Mouse (Mus musculus) right cerebral cortex, postnatal 36 days (tissue): Measurements from ENCODE around the gene Ddx55.

Experiments
- DNase-seq, 2 experiments: peaks; one replicate each; pipeline ENCODE4 v3.0.0; 2022; ENCODE audit warnings: low spot score in 2 of 2, mixed read lengths in 1 of 2

Ddx55 gene

DNA sequence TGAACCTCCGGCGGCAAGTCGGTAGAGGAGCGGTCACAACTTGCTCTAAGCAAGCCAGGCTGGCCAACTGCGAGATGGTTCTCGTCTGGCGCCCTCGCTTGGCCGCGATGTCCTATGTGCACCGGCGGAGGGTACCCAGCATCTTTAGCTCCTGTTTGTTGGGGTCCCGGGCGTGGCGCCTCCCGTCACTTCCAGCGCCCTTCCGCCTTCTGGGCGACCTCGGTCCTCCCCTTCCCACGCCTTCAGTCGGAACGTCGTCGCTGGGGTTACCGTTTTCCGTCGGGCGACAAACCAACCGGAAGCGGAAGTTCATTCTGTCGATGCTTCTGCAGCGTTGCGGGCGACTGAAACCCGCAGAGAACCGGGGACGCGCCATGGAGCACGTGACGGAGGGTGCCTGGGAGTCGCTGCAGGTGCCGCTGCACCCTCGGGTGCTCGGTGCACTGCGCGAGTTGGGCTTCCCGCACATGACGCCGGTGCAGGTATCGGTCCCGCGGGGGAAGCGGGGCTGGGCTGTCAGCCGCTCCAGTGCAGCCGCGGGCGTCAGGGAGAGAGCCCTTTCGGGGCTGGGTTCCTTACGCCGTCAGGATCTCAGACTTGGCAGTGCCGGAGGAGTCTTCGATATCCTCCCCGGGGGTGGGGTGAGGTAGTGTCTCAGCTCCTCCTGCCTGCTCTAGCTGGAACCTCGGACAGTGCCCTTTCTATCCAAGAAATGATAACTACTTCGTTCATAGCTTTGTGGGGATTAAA, at the start of gene Ddx55:
Gene Ddx55, plus strand, starts transcription at position 307 of the 750 bp plus-strand sequence.
- DNase-seq, result peak; percentile 84 to 88

DNA sequence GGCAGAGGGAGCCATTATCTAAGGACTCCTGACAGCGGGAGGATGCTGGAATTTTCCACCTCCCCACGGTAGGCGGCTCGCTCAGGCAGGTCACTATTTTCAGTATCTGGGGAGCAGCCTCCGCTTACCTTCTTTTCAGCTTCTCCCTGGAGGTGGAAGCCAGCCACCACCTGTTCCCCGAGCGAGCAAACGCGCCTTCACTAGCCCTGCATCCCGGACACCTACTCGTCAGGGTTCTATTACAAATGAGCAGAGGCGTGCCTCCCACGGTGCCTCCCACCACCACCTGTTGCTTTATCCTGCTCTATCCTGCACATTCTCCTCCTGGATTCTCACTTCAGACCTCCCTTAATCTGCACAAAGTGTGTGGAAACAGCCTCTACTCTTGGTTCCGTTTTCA, 48.9 kb upstream of the Ddx55 start:
- DNase-seq, result peak; percentile 89 to 92

DNA sequence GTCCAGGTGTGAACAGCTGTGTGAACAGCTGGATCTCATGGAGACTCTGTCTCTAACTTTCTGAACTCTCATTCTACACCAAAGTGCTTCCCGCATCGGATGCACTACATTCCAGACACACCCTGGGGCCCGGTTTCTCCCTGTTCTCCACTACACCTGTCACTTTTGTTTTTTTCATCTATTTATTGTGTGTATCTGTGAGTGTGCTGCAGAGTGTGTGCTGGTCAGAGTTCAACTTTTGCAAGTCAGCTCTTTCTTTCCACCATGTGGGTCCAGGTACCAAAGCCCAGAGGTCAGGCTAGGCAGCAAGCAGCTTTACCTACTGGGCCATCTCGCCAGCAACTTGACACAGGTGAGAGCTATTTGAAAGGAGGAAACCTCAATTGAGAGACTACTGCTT, 47.4 kb upstream of the Ddx55 start:
- no peak for DNase-seq

DNA sequence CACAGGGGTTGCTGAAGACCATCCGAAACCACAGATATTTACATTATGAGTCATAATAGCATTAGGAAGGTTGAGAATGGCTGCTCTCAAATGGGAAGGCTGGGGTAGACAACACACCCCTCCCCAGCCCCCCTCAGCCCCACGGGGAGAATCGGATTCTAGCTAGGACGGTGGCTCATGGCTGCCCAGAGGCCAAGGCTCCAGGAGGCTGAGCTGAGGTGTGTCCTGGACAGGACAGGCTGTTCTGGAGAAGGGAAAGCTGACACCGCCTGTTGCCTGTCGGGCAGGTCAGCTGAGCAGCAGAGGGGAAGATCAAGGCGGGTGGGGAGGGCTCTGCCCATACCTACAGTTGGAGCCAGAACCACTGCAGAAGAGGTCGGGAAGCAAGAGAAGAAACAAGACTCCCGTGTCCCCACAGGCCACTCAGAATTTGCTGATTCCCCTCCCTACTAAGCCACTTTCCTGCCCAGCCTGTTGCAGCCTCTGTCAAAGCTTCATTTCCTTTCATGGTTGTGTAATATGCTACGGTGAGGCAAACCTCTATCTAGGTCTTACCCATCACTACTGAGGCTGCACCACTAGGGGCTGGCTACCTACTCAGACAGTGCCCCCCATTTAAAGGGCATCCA, 45.8 kb upstream of the Ddx55 start:
- no peak for DNase-seq

DNA sequence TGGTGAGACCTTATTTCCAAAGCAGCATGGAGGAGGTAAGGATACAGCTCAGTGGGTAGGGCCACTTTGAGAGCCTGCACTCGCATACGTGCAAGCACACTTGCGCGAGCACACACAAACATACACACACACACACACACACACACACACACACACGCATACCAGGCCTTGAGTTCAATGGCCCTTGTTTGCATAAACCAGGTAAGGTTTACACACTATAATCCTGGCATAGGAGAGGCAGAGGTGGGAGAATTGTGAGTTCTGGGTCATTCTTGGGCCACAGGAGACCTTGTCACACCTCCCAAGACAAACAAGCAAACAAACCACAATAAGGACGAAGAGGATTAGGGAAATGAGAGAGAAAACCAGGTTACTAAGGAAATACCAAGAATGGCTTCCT, 43.5 kb upstream of the Ddx55 start:
- no peak for DNase-seq

DNA sequence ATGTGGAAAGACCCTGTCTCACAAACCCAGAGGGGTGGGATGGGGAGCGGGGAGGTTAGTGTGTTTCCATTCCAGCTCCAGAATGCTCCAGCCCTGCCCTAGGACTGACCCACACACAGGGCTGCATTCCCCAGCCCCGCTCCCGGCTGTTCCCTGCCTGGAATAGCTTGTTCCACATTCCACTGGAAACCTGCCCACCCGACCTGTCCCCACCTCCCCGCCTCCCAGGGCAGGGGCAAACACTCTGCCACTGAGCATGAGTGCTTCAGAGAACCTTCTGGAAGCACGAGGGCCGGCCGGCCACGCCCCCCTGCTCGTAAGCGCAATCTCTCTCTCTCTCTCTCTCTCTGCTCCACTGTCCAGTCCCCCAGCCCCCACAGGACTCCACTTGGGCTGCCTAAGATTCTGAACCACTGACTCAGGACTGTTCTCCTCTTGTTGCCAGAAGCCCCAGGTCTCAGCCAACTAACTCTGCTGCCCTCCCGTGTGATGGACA, 42.9 kb upstream of the Ddx55 start:
- no peak for DNase-seq

DNA sequence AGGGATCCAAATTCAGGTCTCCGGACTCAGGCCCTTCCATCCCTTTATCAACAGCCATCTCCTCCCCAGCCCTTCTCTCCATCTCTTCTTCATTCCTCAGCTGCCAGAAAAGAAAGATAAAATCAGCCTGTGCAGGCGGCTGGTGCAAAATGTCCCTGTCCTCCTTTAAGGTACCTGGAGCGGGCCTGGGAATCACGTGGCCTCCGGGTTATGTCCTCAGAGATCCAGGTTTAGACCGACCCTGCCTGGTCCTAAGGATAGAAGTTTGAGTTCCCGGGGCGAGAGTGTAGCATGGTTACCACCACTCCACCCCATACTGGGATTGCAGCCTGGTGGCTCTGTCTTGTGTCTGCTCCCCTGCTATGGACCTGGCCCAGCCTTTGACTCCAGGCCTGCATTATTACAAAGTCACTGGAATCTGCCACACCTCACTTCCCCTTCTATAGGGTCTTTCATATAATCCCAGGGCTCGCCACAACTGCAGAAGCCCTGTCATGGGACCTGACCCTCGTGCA, 42.1 kb upstream of the Ddx55 start:
- DNase-seq, result no peak

DNA sequence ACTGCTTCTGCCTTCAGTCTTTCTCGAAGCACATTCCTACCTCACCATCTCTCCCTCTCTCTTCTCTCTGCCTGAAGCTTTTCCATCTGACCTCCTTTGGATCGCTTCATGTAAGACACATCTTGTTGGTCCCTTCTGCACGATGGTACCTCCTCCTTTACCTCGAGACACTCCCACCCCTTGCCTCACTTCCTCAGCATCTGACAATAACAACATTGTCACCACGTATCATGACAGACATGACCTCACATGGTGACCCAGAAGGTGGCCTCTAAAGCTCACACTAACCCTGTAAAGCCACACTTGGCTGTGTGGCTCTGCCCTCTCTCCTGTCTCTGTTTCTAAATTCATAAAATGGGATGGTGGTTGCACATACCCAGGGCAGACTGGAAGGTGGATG, 36.9 kb upstream of the Ddx55 start:
- no peak for DNase-seq

DNA sequence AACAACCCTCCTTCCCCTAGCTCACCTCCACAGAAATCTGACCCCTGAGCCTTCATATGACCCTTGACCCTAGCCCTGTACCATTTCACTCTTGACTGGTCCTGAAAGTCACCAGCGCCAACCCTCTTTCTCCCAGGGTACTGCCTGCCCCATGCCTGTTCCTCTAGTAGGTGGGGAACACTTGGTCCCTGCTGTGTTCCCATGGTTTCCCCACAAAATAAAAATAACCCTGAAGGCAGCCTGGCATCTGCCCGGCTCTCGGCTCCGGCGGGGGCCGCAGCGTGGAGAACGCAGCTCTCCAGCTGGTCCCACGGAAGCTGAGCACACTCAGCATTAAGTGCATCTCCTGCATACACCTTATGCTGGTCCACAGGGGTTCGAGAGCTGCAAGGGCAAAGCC, 34.0 kb upstream of the Ddx55 start:
- peak; percentile 74 to 88 for DNase-seq

DNA sequence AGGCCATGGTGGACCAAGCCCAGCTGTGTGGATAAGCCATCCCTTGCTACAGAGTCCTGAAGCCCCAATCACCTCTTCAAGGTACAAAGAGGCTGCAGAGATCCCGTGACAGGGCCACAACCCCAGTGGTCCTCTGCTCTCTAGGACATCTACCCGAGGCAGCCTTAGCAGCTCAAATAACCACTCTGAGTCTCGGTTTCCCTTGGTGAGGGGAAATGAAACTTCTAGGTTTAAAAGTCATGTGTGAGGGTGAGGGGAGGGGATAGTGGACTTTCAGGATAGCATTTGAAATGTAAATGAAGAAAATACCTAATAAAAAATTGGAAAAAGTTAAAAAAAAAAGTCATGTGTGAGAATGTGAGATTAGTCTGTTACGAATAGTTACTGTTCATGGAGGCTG, 31.1 kb upstream of the Ddx55 start:
- no peak for DNase-seq

DNA sequence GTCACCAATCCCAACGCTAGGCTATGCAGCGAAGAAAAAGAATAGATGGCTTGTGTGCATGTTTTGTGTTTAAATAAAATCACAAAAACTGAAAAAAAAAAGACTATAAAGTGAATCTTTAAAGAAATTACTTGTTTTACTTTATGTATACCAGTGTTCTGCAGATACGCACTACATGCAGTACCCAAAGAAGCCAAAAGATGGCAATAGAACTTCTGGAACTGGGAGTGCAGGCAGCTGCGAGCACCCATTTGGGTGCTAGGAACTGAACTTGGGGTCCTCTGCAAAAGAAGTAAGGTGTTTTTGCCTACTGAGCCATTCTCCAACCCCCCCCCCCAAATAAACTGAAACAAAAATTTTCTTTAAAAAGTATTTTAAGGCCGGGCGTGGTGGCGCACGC, 29.6 kb upstream of the Ddx55 start:
- no peak for DNase-seq

DNA sequence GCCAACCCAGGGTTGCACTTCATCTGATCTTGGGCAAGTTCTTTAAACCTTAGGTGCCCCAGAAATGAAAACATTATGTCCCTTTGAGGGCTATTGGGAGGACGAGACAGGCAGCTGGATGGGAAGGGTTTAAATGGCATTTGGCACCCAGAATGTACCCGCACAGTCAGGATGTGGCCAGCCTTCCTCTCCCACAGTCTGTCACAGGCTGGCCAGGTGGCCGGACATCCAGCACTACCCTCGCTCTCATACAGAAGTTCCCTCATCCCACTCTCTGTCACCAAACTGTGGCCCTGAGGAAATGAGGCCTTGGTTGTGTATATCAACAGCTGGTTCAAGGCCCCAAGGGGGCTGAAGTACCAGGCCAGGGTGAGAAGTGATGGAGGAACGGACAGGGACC, 27.7 kb upstream of the Ddx55 start:
- no peak for DNase-seq

DNA sequence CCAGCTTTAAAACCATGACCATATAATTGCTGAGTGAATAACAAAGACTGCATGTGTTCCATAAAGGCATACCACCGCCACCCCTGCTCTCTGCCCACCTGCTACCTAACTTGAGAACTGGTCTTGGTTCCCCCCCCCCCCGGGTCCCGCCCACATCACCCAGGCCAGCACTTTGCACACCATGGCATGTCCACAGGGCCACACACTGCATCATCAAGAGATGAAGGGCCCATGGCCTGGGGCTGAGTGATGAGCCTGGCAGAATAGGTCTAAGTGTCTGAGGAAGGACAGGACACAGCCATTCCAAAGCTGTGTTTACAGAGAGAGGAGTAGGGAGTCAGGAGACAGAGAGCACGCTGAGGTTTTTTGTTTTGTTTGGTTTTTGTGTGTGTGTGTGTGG, 24.3 kb upstream of the Ddx55 start:
- no peak for DNase-seq

DNA sequence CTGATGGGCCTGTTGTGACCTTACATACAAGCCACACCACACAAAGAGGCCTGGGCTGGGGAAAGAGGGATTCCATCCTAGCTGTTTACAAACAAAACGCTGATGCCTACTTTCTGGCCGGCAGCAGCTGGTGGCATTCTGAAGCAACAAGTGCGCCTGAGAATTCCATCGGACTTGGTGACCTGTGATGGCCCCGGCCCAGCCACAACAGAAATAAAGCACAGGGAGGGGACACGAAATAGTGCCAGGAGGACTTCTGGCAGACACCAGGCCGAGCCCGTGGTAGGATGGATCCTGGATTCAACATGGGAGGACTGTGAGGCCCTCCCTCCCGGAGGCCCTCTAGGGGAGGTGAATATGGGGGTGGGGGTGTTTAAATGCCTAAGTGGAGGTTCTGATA, 23.9 kb upstream of the Ddx55 start:
- no peak for DNase-seq

DNA sequence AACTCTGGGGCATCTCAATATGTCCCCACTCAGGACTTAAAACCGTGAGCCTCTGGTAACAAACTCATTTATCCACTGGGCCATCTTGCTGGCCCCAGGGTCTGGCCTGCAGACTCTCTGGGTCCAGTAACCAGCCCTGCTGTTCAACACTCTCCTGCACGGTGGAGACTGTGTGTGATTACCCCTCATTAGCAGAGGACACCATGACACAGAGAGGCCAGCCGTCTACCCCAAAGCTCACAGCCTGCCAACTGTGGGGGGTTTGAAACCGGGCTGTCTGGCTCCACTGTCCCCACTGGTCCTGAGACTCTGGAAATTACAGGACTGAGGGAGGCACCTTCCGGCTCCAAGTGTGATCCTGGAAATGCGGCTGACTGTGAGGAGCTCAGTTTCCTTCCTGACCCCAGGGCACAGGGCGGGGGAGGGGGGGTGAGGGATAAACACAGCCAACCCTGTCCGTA, 23.4 kb upstream of the Ddx55 start:
- no peak for DNase-seq

DNA sequence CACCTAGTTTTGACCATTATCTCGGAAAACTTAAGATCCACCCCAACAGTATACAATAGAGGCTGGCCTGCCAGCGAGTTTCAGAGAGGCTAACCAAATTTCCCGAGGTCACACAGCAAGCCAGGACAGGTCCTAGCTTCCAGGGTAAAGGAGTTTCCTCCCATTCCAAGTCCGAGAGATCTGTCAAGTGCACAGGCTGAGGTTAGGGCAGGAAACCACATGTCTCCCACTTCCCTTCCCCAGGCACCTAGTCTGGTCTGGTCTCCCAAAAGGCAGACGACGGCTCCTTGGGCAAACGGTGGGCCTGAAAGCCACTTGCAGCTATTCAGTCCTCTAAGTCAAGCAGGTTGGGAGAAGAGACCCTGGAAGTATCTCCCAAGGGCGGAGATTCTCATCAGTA, 23.0 kb upstream of the Ddx55 start:
- DNase-seq, result no peak

DNA sequence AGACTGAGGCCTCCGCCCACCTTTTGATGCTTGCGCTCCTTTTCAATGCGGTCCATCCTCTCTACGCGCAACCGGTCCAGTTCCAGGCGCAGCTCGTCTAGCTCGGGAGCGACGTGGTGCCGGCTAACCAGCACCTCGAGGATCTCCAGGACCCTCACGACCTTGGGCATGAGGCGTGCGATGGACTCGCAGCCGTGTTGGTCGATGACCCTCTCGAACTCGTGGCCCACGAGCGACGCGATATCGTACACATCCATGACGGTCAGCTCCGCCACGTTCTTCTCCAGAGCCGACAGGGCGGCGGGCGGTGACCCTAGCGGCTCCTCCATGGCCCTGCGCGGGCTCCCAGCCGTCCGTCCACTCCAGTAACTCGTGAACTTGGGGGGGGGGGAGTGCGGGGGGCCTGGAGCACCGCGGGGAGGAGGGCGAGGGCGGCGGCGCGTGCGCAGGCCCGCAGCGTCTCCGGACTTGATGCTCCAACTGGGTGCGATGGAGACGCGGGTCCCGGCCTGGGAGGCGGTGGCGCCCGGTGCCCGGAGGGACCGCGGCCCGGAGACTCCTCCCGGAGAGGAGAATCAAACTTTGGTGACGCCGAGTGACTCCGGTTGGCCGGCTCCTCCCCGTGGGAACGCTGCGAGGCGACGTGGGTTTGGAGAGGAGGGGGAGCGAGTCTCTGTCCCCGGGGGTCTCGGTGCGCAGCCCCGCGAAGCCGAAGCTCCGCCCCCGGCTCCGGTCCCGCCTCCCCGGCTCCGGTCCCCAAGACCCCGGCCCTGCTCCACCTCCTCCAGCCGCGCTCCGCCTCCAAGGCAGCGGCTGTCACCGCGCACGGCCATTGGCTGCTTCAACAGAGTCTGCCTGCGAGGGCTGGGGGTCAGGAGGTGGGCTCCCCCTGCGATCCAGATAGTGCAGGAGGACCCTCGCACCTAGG, 21.7 kb upstream of the Ddx55 start, which contains the start of gene Rilpl1:
Gene Rilpl1, minus strand, starts transcription at position 737 of the 928 bp plus-strand sequence.
- peak; percentile 66 to 76 for DNase-seq

DNA sequence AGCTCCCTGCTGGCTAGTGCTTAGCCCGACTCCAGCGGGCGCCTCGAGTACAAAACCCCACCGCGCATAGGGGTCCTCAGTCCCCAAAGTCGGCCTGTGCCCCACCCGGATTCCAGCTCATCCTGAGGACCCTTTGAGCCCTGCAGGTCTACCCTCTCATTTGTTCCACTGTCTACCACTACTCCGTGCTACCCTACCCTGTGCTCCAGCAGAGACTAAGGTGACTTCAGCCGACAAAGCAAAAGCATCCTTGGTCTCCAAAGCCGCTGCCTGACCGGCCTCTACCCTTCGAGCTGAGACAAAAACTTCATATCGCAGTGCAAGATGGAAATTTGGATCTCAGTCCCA, 21.1 kb upstream of the Ddx55 start:
- DNase-seq, result no peak

DNA sequence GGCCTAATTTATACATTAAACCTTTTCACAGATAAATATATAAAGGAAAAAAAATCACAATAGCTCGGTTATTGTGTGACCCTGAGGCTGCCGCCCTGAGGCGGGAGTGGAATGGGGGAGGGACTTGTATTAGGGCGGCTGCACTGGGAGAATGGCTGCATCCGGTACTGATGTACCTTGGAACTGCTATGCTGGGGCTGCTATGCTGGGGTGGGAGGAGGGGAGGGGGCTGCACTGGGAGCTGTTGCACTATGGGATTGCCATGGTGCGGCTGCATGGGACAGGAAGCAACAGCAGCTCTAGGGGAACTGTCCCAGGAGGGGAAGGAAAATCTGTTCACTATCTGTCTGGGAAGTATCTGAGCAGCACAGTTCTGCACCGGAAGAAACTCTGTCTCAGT, 20.2 kb upstream of the Ddx55 start:
- no peak for DNase-seq

DNA sequence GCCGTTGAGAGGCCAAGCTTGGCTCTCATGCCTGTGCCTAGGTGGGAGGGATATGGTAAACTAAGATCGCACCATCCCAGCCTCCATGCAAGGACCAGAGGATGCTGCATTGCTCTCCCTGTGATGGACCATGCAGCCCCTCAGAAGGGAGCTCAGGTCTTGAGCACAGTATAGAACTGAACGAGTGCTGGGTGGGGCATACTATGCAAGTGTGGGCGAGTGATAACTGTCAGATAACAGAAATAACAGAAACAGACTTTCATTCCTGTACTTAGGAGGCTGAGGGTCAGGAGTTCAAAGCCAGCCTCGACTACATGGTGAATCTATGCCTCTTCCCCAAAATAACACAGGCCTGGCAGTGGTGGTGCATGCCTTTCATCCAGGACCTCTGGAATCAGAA, 17.6 kb upstream of the Ddx55 start:
- DNase-seq, result no peak

DNA sequence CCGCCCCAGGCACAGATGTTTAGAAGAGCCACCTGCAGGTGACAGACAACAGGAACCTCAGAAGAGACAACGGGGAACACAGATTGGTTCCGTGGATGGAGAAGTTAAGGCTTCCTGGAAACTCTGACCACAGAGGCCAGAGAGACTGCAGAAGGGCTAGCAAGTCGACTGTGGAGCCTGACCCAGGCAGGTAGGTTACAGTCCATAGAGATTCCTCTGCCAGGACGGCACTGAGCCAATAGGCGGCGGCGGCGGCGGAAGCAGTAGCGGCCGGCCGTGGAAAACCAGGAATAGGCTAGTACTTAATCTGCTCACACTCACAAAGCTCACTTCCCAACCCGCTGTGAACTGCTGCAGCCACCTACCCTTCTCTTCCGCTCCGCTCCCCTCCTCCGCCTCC, 15.9 kb upstream of the Ddx55 start:
- DNase-seq, result peak in 1 of 2 experiments; percentile 22
